Mouse (Mus musculus) adrenal gland, postnatal 25 days (tissue): ENCODE results near the gene Ldlrad2. TPM values are rescaled to one million over a fixed set of nuclear protein-coding genes. Genes with fewer than 3 reads are reported as not detected.
A peak's percentile ranks its signal among the peaks of the same experiment; 100 is the strongest.

ENCODE experiments used
- DNase-seq: peaks from one replicate; pipeline ENCODE4 v3.0.0; 2021; ENCODE audit warnings: mixed read lengths
- microRNA-seq, 2 experiments: library from miRNA; unstranded; fragments of <30 nt; microRNA quantifications; one replicate each; pipeline ENCODE4 v1.2.0; 2021
- total RNA-seq: library from RNA; stranded (reverse); gene quantifications from 2 replicates; pipeline ENCODE4 v1.2.3, GENCODE M21; 2021

Ldlrad2 gene
- total RNA-seq, 1 experiment from 2014 or later: not detected

DNA sequence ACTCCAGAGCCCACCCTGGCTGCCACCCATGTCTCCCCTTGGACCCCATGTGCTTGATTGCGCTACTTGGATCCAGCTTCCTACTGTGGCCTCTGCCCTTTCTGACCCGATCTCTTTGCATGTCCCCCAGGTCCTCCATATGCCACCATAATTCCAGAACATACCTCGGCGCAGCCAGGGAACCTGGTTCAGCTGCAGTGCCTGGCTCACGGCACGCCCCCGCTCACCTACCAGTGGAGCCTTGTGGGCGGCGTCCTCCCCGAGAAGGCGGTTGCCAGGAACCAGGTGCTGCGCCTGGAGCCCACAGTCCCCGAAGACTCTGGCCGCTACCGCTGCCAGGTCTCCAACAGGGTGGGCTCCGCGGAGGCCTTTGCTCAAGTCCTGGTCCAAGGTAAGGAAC lies 20.9 kb downstream of the Ldlrad2 start:
- no peak for DNase-seq

- DNase-seq: peak; percentile 52
Observed at GRCm38 (mm10) chr4:137546003-137546525, 28.3 kb downstream of the Ldlrad2 start.

- DNase-seq: no peak
Observed at GRCm38 (mm10) chr4:137545568-137545967, 28.8 kb downstream of the Ldlrad2 start.

DNA sequence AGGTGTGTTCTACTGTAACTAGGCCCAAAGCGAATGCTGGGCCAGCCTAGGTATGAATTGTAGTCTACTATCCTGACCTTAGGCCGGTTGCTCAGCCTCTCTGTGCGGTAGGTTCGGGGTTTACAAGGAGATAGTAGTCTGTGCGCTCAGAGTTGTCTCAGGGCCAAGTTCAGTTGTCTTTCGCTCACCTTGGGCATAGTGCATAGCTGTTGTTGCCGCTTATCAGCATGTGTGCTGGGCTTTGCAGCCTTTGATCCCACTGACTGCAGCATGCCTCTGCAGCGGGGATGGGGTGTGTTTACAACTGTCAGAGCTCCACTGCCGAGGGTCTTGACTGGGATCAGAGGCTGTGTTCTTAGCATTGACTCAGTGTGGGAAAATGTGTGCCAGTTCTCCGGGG lies 31.4 kb downstream of the Ldlrad2 start:
- no peak for DNase-seq

GRCm38 (mm10) chr4:137540356-137540755 lies 34.0 kb downstream of the Ldlrad2 start:
- DNase-seq: peak; percentile 45

- DNase-seq: no peak
Observed at GRCm38 (mm10) chr4:137527872-137528271, 46.5 kb downstream of the Ldlrad2 start.

DNA sequence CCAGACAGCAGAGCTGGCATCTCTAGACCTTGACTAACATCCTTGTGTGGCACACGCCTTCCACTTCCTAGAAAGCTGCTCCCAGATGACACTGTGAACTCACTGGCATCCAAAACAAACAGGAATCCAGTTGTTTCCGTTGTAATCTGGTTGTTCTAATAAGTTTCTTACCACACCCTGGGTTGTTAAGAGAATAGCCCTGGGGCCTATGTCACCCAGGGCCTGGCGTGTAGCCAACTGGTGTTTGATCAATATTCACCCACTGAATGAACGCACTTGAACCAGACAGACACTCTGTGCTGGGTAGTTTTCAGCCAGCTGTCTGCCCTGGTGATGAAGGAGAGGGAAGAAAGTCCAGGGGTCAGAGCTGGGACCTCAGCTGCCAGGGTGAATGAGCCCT lies 47.0 kb downstream of the Ldlrad2 start:
- no peak for DNase-seq

DNA sequence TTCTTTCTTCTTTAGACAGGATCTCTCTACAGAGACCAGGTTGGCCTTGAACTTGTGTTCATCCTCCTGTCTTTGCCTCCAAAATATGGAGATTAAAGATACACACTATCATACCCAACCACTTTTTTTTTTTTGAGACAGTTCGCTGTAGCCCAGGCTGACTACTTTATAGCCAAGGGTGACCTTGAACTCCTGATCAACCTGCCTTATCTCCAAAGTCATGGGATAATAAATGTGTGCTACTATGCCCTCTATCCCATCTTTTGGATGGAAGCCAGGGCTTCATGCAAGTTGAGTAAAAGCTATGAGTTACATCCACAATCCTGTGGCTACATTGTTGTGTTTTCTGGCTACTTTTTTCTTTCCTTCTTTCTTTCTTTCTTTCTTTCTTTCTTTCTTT lies 48.9 kb downstream of the Ldlrad2 start:
- no peak for DNase-seq

Small RNAs within 50 kb of the gene (microRNA-seq; reads per million reads assigned to microRNA genes)
- gene Mir7018: 0.36 to 3.1 reads per million in 2 experiments

Other genes starting within 250 kb of the Ldlrad2 start
- gene Cdc42, start 216.8 kb downstream of the Ldlrad2 start, total RNA-seq: 429 and 434 TPM in 2 replicates
- not detected in 2 replicates for gene Cela3a, start 164.8 kb downstream of the Ldlrad2 start, total RNA-seq
- gene Cela3b, start 144.0 kb downstream of the Ldlrad2 start, total RNA-seq: not detected in 2 replicates
- gene 1700013G24Rik, start 121.3 kb downstream of the Ldlrad2 start, total RNA-seq: not detected in 2 replicates
- 177 and 197 TPM in 2 replicates for gene Hspg2, start 105.8 kb downstream of the Ldlrad2 start, total RNA-seq
- 130 and 144 TPM in 2 replicates for gene Usp48, start 19.2 kb upstream of the Ldlrad2 start, total RNA-seq
- 97.3 and 130 TPM in 2 replicates for gene Rap1gap, start 90.2 kb upstream of the Ldlrad2 start, total RNA-seq
- 4.6 and 6.1 TPM in 2 replicates for gene Alpl, start 221.8 kb upstream of the Ldlrad2 start, total RNA-seq